Mouse (Mus musculus) Patski (cell line): ENCODE measurements at regions not wholly inside any gene's neighbourhood (a gene's known extent, or its start where the extent isn't known, plus 50 kb on each side); places are given as distances from the start of the nearest gene placed in this dataset.

Source experiments
- ATAC-seq: fragments of 100-300 bp; one replicate; pipeline ENCODE4 v1.8.0; 2021
- CTCF ChIA-PET: fragments of 350-600 bp; sonication (Branson Sonifier 250); formaldehyde crosslinking; loops from one replicate; lab custom pipeline; 2022; ENCODE audit warnings: inconsistent platforms; lab: Charles Lee
- POLR2A ChIA-PET: fragments of 350-600 bp; sonication (Branson Sonifier 250); formaldehyde crosslinking; loops from one replicate; lab custom pipeline; 2022; ENCODE audit warnings: antibody characterized with exemption, inconsistent platforms; lab: Charles Lee
- DNase-seq: peaks from one replicate; pipeline ENCODE4 v3.0.0-alpha.2; 2011; ENCODE audit warnings: low read depth, low spot score
- H3K27me3 ChIP-seq: fragments of 371-371 bp; one replicate; pipeline ENCODE4 v1.5.1; 2021
- CTCF ChIP-seq: fragments of 100-300 bp; IDR thresholded peaks from one replicate; pipeline ENCODE4 v1.5.1; 2021
- in situ Hi-C: fragments of 300-500 bp; cut with MboI; formaldehyde crosslinking; loops from 3 replicates; pipeline ENCODE4 v1.11.1; 2018; ENCODE audit warnings: low pct_unique_long_range_greater_than_20kb, mixed read lengths

- in situ Hi-C loops = no loop called here
- peaks cover 11% of the 10 kb centered on the region for H3K27me3 ChIP-seq
- no peak for DNase-seq
- peak; percentile 87 for TF ChIP-seq CTCF
- ChIA-PET POLR2A (interaction anchor here (0.6 kb wide), 1 partner anchor 272 kb away, joined by 3 read pairs; no protein-coding TSS in a partner anchor), CTCF (interaction anchor here (0.9 kb wide), 1 partner anchor 18 kb away, joined by 5 read pairs; no protein-coding TSS in a partner anchor)
- ATAC-seq = peak; percentile 80
Observed at GRCm38 (mm10) chr19:15649368-15649767, 297.8 kb downstream of the Psat1 start.

DNA sequence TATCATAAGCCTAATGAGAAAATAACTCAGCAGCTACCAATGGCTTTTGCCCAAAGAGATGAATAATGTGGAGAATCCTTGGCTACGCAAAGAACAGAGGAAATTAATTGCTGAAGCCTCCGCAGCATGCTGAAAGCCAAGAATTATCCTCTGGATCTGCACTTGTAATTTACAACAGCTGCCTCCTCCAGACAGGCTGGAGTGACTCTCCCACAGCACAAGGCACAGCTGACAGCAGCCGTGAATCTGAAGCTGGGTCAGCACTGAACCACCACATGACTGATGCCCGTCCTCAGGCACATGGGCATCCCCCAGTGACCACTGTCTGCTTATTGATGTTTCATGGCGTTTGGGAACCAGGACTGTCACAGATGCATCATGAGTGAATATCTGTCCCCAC, 299.8 kb downstream of the Psat1 start:
- POLR2A ChIA-PET = no interaction called here
- no peak for TF ChIP-seq CTCF
- no peak for DNase-seq
- peaks cover 9% of the 10 kb centered on the region for H3K27me3 ChIP-seq
- in situ Hi-C loops = no loop called here
- CTCF ChIA-PET = no interaction called here
- ATAC-seq = no peak

GRCm38 (mm10) chr19:15644786-15645185, 302.4 kb downstream of the Psat1 start:
- in situ Hi-C loops = no loop called here
- TF ChIP-seq CTCF = no peak
- ATAC-seq = no peak
- POLR2A ChIA-PET = no interaction called here
- no peak for DNase-seq
- CTCF ChIA-PET = no interaction called here
- no peaks in the 10 kb centered on the region for H3K27me3 ChIP-seq

DNA sequence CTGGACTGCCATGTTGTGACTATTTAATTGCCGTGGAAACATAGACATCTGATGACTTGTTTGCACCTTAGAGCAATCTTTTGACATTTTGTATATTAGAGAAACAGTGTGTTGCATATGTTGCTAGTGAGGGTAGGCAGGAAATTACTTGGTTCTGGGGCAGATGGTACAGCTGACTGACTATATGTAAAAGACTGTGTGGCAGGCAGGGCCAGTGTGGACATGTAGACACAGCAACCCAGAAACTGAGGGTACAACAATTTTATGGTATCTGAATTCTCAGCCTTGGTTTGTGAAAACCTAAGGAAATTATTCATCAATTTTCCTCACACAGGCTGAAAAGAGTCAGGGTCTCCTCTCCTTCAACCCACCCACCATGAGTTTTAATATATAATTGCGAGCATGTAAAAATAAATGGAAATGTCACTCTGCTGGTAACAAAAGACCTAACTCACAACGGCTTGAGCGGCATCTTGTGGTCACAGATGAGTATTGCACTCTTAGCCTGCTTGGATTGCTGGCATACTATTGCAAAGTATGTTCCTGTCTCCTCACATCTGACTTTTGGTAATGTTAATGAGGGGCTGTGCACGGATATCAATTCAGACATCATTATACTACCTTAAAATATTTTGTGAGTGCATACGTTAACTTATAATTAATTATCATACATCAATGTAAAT, 329.8 kb downstream of the Psat1 start:
- no peak for DNase-seq
- ChIA-PET CTCF (interaction anchor here (1.2 to 1.4 kb wide), 2 partner anchors 14 to 73 kb away, joined by 3 read pairs; no protein-coding TSS in a partner anchor), POLR2A (no interaction called here)
- H3K27me3 ChIP-seq = peaks cover 4% of the 10 kb centered on the region
- in situ Hi-C loops = no loop called here
- peak; percentile 49 for ATAC-seq
- TF ChIP-seq CTCF = peak; percentile 89

- no peak for TF ChIP-seq CTCF
- peaks cover 13% of the 10 kb centered on the region for H3K27me3 ChIP-seq
- ATAC-seq (no peak), DNase-seq (no peak)
- ChIA-PET POLR2A (no interaction called here), CTCF (interaction anchor here (1.3 kb wide), 1 partner anchor 18 kb away, joined by 3 read pairs; no protein-coding TSS in a partner anchor)
- in situ Hi-C loops = no loop called here
Observed at GRCm38 (mm10) chr19:15614648-15615561, 332.2 kb downstream of the Psat1 start.

GRCm38 (mm10) chr19:15611137-15611758, 335.9 kb downstream of the Psat1 start:
- ChIA-PET CTCF (interaction anchor here (0.9 to 1.3 kb wide), 2 partner anchors 9 to 39 kb away, joined by 3 read pairs; no protein-coding TSS in a partner anchor), POLR2A (no interaction called here)
- in situ Hi-C loops = no loop called here

GRCm38 (mm10) chr19:15606440-15606839, 340.7 kb downstream of the Psat1 start:
- ATAC-seq (no peak), DNase-seq (no peak)
- H3K27me3 ChIP-seq = peaks cover 14% of the 10 kb centered on the region
- POLR2A ChIA-PET = no interaction called here
- in situ Hi-C loops = no loop called here
- TF ChIP-seq CTCF = no peak
- CTCF ChIA-PET = interaction anchor here (1.3 kb wide), 2 partner anchors 9 to 13 kb away, joined by 3 to 4 read pairs; no protein-coding TSS in a partner anchor

More at GRCm38 (mm10) chr19:15611137-15611758, 335.9 kb downstream of the Psat1 start:
- peaks cover 22% of the 10 kb centered on the region for H3K27me3 ChIP-seq
- ATAC-seq (no peak), DNase-seq (no peak)
- no peak for TF ChIP-seq CTCF

GRCm38 (mm10) chr19:15592821-15593220, 354.3 kb downstream of the Psat1 start:
- ChIA-PET POLR2A (no interaction called here), CTCF (no interaction called here)
- peaks cover 5% of the 10 kb centered on the region for H3K27me3 ChIP-seq
- DNase-seq (no peak), ATAC-seq (no peak)
- TF ChIP-seq CTCF = no peak
- in situ Hi-C loops = no loop called here

DNA sequence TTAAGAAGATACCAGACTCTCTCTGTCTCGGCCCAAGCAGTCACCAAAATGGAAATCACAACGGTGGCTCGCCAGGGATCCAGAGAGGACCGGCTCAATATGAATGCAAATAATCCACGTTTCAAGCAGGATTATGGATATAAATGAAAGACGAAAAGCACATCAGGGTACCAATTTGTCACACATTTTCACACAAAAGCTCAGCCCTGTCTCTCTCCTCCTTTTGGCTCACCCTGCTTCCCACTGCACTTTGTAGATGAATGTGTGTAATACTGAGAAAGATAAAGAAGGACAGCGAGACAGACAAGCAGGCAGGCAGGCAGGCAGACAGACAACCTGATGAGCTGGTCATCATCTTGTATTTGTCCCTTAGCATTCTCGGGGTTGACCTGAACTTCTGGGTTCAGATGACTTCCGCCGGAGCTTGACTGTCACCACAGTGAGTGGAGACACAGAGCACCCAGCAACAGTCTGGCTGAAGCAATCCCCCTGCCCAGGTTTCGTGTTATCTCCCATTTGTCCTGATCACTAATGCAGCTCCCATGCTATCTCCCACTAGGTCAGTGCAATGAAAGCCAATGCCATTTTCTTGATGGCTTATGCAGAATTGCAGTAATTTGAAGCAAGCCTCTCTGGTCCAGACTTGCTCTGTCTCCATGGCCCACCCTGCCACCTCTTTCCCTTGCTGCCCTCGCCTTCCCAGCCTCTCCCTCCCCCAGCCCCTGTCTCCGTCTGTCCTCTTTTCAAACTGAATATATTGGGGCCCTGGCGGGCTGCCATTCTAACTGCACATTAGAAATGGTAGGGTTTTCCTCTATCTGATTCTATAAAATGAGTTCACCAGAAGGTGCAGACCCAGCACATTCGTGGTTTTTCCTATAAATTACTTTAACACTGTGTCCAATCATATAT, 363.1 kb downstream of the Psat1 start:
- ATAC-seq = no peak
- TF ChIP-seq CTCF = no peak
- no peak for DNase-seq
- ChIA-PET CTCF (interaction anchor here (0.9 kb wide), 1 partner anchor 12 kb away, joined by 4 read pairs; no protein-coding TSS in a partner anchor), POLR2A (no interaction called here)
- H3K27me3 ChIP-seq = peaks cover 13% of the 10 kb centered on the region
- in situ Hi-C loops = no loop called here
